Comparison of ENCODE assay signal across 22 mouse cellular contexts in genomic region chr7:43780746-43781145, GRCm38 (mm10). TPM values are rescaled to one million over a fixed set of nuclear protein-coding genes. Genes with fewer than 3 reads are reported as not detected.
DNase-seq lines count a peak whose midpoint lies in the region; ATAC-seq lines count a peak whose summit lies in the region.
"Had no signal": no experiment of that assay in that cellular context is flagged by ENCODE, and none has a peak within 500 bp of the region (broad histone marks: within the 10 kb centered on the region; RNA-seq: fewer than 3 reads in every experiment).

Gene Klk10, plus strand, starts transcription at chr7:43781035.

- no peaks in the 10 kb centered on the region for H3K36me3 ChIP-seq in limb, embryonic 15.5 days
- no peaks in the 10 kb centered on the region for H3K36me3 ChIP-seq in limb, embryonic 10.5 days
- no peaks in the 10 kb centered on the region for H3K36me3 ChIP-seq in midbrain, embryonic 10.5 days
- no peaks in the 10 kb centered on the region for H3K36me3 ChIP-seq in forebrain, embryonic 14.5 days (ENCODE audit: control insufficient read depth, insufficient read depth, low read length)
- H3K36me3 ChIP-seq: hindbrain, embryonic 12.5 days; kidney, embryonic 15.5 days had no signal

- peak within 1 kb of the TSS; percentile 44 for H3K27ac ChIP-seq in limb, embryonic 15.5 days
- H3K27ac ChIP-seq in limb, embryonic 10.5 days, result no peak within 1 kb of the TSS
- no peak within 1 kb of the TSS for H3K27ac ChIP-seq in midbrain, embryonic 10.5 days (replicated peaks)
- no peak within 1 kb of the TSS for H3K27ac ChIP-seq in forebrain, embryonic 14.5 days (ENCODE audit: low read depth, low read length)
- H3K27ac ChIP-seq: hindbrain, embryonic 12.5 days; kidney, embryonic 15.5 days had no signal

- WGBS in limb, embryonic 15.5 days, result 32% methylated on average over 5 of the region's 5 CpGs
- WGBS in limb, embryonic 10.5 days, result 45% methylated on average over 5 of the region's 5 CpGs
- WGBS in large intestine, adult 2 months, result 11% methylated on average over 5 of the region's 5 CpGs
- 53% methylated on average over 5 of the region's 5 CpGs for WGBS in midbrain, embryonic 10.5 days
- WGBS in forebrain, embryonic 14.5 days, result 36% methylated on average over 5 of the region's 5 CpGs

- ATAC-seq in limb, embryonic 15.5 days (ENCODE audit: insufficient number of reproducible peaks, low FRiP score, low TSS enrichment, low read depth), result no peak
- no peak for ATAC-seq in forebrain, embryonic 14.5 days
- ATAC-seq: forebrain, embryonic 16.5 days; midbrain, embryonic 16.5 days had no signal

- peaks cover 16% of the 10 kb centered on the region for H3K4me1 ChIP-seq in limb, embryonic 15.5 days
- H3K4me1 ChIP-seq in limb, embryonic 10.5 days, result peaks cover 6% of the 10 kb centered on the region
- H3K4me1 ChIP-seq in midbrain, embryonic 10.5 days, result peaks cover 11% of the 10 kb centered on the region
- no peaks in the 10 kb centered on the region for H3K4me1 ChIP-seq in forebrain, embryonic 14.5 days (ENCODE audit: control insufficient read depth, insufficient read depth, low read length)

- H3K9ac ChIP-seq in limb, embryonic 15.5 days, result no peak within 1 kb of the TSS
- H3K9ac ChIP-seq in forebrain, embryonic 14.5 days (ENCODE audit: low read length), result no peak within 1 kb of the TSS
- H3K9ac ChIP-seq: kidney, embryonic 15.5 days had no signal

- H3K27me3 ChIP-seq in limb, embryonic 15.5 days, result peaks cover 6% of the 10 kb centered on the region; the same call in 1 of the 2 replicates
- peaks cover 28% of the 10 kb centered on the region for H3K27me3 ChIP-seq in limb, embryonic 10.5 days (ENCODE audit: low read depth, poor library complexity, severe bottlenecking)
- H3K27me3 ChIP-seq in midbrain, embryonic 10.5 days (ENCODE audit: low read depth, poor library complexity, severe bottlenecking), result peaks cover 30% of the 10 kb centered on the region
- no peaks in the 10 kb centered on the region for H3K27me3 ChIP-seq in forebrain, embryonic 14.5 days (replicated peaks; ENCODE audit: control insufficient read depth, insufficient read depth, low read length)

- no peak for DNase-seq in limb, embryonic 10.5 days (ENCODE audit: low spot score)
- DNase-seq in 3T3-L1 (ENCODE audit: low read depth, low spot score), result peak; percentile 49
- peak; percentile 29 for DNase-seq in Muller cell, postnatal 12 days (ENCODE audit: inconsistent ontology term)
- peak; percentile 11 for DNase-seq in large intestine, adult 2 months (ENCODE audit: low read depth, low spot score)
- no peak for DNase-seq in cerebellum, adult 8-10 months
- DNase-seq in midbrain, embryonic 10.5 days (ENCODE audit: low spot score), result no peak
- no peak for DNase-seq in forebrain, embryonic 14.5 days (ENCODE audit: low spot score)
- DNase-seq: cerebellum, adult 9-10 months; heart, postnatal 10 days; kidney, postnatal 4 days; layer of hippocampus, postnatal 36 days; liver; right cerebral cortex, postnatal 14 days; spleen, adult 18-20 months; thymus, postnatal 14 days had no signal

- no peaks in the 10 kb centered on the region for H3K9me3 ChIP-seq in limb, embryonic 15.5 days
- H3K9me3 ChIP-seq in limb, embryonic 10.5 days (replicated peaks), result no peaks in the 10 kb centered on the region
- no peaks in the 10 kb centered on the region for H3K9me3 ChIP-seq in midbrain, embryonic 10.5 days (replicated peaks)
- H3K9me3 ChIP-seq in forebrain, embryonic 14.5 days (replicated peaks; ENCODE audit: control insufficient read depth, low read length), result no peaks in the 10 kb centered on the region
- H3K9me3 ChIP-seq: hindbrain, embryonic 12.5 days; kidney, embryonic 15.5 days had no signal

- no peak within 1 kb of the TSS for H3K4me3 ChIP-seq in limb, embryonic 15.5 days
- H3K4me3 ChIP-seq in limb, embryonic 10.5 days, result no peak within 1 kb of the TSS
- H3K4me3 ChIP-seq in midbrain, embryonic 10.5 days, result no peak within 1 kb of the TSS
- no peak within 1 kb of the TSS for H3K4me3 ChIP-seq in forebrain, embryonic 14.5 days (ENCODE audit: low read depth, low read length)
- H3K4me3 ChIP-seq: hindbrain, embryonic 12.5 days; kidney, embryonic 15.5 days had no signal

- 0 out of 2 replicates have a peak within 1 kb of the TSS, but pooled peaks have one; percentile 3 for H3K4me2 ChIP-seq in limb, embryonic 15.5 days
- no peak within 1 kb of the TSS for H3K4me2 ChIP-seq in forebrain, embryonic 14.5 days (ENCODE audit: low read length)
- H3K4me2 ChIP-seq: heart, embryonic 11.5 days had no signal

RNA-seq across cellular contexts. Expression of gene Klk10, which starts in this region (rescaled TPM):
- 38.4 and 45.0 TPM in 2 replicates for polyA plus RNA-seq in limb, embryonic 15.5 days (2015; fragmentation: Nextera tagmentation; extraction: Ambion mirVana)
- 0.20 and 0.25 TPM in 2 replicates for polyA plus RNA-seq in limb, embryonic 10.5 days (2016; fragmentation: Nextera tagmentation; extraction: Ambion mirVana)
- polyA plus RNA-seq in large intestine, adult 2 months (2012; rRNA removed), result 0.21 and 0.69 TPM in 2 replicates
- 0.19 and 0.36 TPM in 2 replicates for polyA plus RNA-seq in midbrain, embryonic 10.5 days (2016; fragmentation: Nextera tagmentation; extraction: Ambion mirVana)
- 0.13 TPM in 1 of 2 replicates, not detected in the other for polyA plus RNA-seq in forebrain, embryonic 14.5 days (2014; fragmentation: Nextera tagmentation; extraction: Ambion mirVana)
- polyA plus RNA-seq: liver, embryonic 16.5 days had no signal

Comparison
In these comparisons a context has a peak if more than half of its experiments do, and no peak if none do; other contexts are left out.
1. RNA of gene Klk10 (polyA plus RNA-seq): 38.4 to 45.0 TPM in limb, embryonic 15.5 days; 0.21 to 0.69 TPM in large intestine, adult 2 months, 0.19 to 0.36 TPM in midbrain, embryonic 10.5 days, 0.20 to 0.25 TPM in limb, embryonic 10.5 days and 0.13 TPM in forebrain, embryonic 14.5 days; every median in the first group is over 10 times any median in the second.
2. Peak in DNase-seq in large intestine, adult 2 months; RNA of the gene not detected or under 1 TPM.
3. DNase-seq: peak in 3T3-L1 (single experiment) and Muller cell, postnatal 12 days (single experiment); none in limb, embryonic 10.5 days (single experiment), cerebellum, adult 8-10 months (single experiment), midbrain, embryonic 10.5 days (single experiment) and forebrain, embryonic 14.5 days (single experiment).